Mouse (Mus musculus) thymus, adult 2 months (tissue): ENCODE measurements around the gene Slc37a4.
A peak's percentile ranks its signal among the peaks of the same experiment; 100 is the strongest.

ENCODE experiments used
- CTCF ChIP-seq: fragments of 200-500 bp; IDR thresholded peaks from 2 replicates; pipeline ENCODE4 v1.5.1; 2012; ENCODE audit warnings: mild to moderate bottlenecking, control low read depth, low read length, moderate library complexity, borderline replicate concordance; ENCODE audit not compliant: control insufficient read depth, poor library complexity, insufficient read depth; ENCODE audit errors: extremely low read depth
- POLR2A ChIP-seq: fragments of 200-500 bp; IDR thresholded peaks from 2 replicates; pipeline ENCODE4 v1.6.1; 2012; ENCODE audit warnings: mild to moderate bottlenecking, low read length, control low read depth, moderate library complexity; ENCODE audit not compliant: control insufficient read depth, poor library complexity, insufficient read depth; ENCODE audit errors: extremely low read depth

GRCm38 (mm10) chr9:44379862-44380261 lies 16.8 kb upstream of the Slc37a4 start:
- TF ChIP-seq CTCF = 0 out of 2 replicates have a peak, but pooled peaks have one; percentile 25
- no peak for TF ChIP-seq POLR2A
